Mouse (Mus musculus) urinary bladder, postnatal 36 days (tissue): ENCODE measurements around the gene Grin3b.

Experiments
- DNase-seq, 2 experiments: peaks; one replicate each; pipeline ENCODE4 v3.0.0; 2022; ENCODE audit warnings: low spot score in 2 of 2, mixed read lengths in 1 of 2

The Grin3b gene

DNA sequence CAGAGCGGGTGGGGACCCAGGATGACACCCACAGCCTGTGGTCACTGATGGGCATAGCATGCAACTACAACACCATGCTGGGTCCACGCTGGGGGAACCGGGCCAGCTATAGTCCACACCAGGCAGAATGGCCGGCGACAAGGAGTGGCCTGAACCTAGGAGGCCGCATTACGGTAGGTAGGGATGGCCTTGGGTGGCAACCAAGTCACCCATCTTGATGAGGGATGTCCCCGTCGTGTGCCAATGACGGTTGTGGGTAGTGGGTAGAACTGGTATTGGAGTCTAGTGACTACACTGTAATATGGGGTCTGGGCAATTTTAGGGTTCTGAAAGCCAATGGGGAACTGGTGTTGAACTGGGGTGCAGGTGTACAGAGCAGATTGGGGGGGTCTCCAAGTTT is 46.4 kb downstream of the Grin3b start:
- DNase-seq, result no peak

DNA sequence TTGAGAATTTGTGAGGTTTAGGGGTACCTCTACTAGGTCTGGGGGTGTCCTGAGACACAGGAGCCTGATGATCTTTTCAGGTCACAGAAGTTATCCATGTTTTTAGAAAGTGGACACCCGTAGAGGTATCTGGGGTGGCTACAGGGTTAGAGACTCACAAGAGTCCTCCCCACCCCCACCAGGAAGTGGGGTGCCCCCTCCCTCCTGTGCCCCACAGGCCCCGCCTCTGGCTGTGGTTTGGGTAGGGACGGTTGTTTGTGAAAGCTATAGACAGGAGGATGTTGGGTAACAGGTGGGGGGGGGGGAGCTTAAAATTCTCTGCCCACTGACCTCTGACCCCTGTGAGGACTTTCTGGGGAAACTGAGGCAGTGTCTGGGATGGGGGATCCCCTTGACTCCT is 46.8 kb downstream of the Grin3b start:
- no peak for DNase-seq

DNA sequence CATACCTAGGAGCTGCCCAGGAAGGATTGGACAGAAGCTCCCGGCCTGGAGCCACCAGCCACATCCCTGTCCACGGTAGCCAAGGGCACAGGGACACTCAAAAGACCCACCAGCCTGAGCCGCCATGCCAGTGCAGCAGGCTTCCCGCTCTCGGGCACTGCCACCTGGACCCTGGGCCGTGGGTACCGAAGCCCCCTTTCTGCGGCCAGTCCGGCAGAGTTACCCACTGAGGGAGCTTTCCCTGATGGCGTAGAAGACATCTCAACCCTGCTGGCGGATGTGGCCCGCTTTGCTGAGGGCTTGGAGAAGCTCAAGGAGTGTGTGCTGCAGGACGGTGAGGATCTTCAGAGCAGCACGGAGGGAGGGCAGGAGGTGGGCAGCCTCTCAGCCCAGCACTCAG is 47.3 kb downstream of the Grin3b start:
- no peak for DNase-seq

DNA sequence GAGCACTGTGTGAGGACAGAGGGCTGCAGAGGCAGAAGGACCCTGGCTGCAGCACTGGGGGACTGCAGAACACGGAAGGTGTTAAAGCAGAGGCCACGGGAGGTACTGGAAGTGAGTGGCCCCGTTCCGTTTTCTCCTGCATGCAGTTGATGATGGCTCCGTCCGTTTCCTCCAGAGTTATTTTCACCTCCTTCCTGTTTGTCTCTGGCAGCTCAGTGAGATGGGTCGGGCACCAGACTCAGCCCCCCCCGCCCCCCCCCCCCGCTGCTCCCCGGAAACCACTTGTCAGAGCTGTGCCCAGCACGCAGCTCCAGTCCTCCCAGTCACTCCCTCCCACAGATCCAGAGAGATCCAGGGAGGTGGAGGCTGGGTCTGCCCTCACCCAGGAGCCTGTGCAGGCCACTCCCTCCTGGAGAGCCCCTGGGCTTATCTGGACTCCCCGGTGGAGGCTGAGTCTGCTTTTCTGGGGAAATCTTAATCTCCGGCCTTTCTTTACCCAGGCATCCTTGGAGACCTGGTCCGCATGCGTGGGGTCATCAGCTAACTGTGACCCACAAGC is 48.3 kb downstream of the Grin3b start:
- peak in 1 of 2 experiments; percentile 48 for DNase-seq

DNA sequence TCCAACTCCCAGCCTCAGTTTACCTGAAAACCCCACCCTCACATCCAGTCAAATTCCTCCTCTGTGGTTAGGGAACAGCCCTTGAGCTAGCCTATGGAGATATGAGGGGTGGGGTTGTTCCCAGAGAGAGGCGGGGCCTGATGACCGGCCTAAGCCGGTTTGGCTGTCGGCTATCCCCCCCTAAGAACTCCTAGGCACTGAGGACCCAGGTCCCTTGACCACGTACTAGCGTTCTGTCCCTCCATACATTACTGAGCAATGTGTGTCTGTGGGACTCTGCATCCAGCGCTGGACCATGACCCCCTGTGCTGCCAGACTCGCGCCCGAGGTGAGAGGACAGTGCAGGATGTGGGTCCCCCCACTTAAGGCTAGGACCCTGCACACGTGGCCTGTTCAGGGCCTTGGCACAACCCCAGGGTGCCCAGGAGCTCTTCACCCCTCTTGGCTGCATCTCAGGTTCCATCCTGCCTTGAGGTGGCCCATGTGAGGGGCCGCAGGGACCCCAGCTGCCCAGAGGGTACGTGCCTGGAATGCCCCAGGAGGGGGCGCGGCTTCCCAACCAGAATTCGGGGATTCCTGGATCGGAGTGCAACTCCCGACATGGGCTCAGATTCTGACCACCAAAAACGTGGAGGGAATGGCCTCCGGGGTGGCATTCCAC is 49.1 kb downstream of the Grin3b start:
- no peak for DNase-seq

DNA sequence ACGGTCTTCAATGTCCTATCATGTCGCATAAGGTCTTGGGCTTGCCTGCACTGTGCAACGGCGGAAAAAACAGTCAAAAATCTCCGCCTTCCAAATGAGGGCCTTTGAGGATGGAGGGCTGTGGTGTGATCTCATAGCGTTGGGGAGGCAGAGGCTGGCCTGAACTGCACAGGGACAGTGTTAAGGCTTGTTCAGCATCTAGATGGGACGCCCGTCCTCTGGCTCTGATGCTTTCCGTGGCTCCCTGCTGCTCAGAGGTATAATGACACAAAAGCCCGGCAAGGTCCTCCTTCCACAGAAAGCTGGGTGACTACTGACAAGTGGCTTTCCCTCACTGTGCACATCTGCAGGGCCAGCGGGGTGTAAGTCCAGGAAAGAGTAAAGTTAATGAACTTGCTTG is 49.7 kb downstream of the Grin3b start:
- no peak for DNase-seq

DNA sequence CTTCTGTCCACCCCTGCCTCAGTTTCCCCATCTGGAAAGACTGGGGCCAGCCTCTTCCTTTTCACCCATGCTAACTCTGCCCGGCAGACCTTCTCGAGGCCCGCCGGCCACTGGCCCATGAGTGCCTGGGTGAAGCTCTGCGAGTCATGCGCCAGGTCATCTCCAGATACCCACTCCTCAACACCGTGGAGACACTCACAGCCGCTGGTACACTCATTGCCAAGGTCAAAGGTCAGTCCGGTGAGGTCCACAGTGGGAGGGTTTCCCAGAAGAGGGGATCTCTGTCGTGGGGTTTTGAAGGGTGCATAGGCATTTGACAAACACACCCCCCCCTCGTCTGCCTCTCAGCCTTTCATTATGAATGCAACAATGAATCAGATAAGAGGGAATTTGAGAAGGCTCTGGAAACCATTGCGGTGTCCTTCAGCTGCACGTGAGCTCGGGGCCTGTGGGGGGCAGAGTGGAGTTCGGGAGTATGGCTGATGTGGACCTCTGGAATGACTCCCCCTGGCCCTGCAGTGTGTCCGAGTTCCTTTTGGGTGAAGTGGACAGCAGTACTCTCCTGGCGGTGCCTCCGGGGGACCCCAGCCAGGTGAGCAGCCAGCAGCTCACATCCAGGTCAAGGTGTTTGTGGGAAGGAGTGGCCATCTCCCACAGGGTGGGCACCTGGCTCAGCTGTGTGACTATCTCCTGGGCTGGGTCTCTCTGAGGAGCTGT is 50.2 kb downstream of the Grin3b start:
- DNase-seq, result no peak

DNA sequence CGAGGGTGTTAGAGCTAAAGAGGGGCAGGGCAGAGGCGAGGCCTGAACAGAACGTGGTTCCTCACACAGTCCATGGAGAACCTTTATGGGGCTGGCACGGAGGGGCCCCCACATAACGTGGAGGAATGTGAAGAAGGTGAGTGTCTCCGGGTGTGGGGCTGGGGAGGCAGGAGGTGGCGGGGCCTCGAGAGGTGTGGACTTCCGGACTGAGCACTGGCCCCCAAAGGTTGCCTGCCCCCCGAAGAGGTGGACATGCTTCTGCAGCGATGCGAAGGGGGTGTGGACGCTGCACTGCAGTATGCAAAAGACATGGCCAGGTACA is 50.8 kb downstream of the Grin3b start:
- DNase-seq, result no peak

DNA sequence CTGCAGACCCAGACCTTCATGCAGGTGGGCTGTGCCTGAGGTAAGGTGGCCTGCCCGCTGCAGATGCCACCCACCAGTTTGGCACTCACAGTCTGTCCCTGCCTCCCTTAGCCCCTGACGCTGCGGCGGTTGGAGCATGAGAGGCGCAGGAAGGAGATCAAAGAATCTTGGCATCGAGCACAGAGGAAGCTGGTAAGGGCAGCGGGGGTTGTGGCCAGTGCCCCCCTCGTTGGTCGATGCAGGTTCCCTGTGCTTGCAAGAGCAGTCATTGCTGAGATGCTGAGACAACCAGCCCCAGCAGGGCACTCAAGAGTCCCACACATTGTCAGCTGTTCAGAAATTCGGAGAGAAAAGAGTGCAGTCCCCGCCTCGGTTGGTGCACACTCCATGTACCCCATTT is 51.6 kb downstream of the Grin3b start:
- DNase-seq, result no peak

DNA sequence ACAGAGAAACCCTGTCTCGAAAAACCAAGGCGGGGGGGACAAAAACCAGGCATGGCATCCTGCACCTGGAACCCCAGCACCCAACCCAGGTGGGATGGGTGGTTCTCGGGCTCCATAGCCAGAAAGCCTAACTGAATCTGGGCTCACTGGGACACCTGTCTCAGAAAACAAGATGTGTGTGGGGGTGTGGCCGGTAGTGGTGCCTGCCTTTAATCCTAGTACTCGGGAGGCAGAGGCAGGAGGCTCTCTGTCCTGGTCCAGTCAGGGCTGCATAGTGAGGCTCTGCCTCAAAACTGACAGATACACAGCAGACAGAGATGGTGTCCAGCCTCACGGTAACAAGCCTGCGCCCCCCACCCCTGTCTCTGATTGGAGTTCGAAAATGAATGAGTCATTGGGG is 52.3 kb downstream of the Grin3b start:
- no peak for DNase-seq

DNA sequence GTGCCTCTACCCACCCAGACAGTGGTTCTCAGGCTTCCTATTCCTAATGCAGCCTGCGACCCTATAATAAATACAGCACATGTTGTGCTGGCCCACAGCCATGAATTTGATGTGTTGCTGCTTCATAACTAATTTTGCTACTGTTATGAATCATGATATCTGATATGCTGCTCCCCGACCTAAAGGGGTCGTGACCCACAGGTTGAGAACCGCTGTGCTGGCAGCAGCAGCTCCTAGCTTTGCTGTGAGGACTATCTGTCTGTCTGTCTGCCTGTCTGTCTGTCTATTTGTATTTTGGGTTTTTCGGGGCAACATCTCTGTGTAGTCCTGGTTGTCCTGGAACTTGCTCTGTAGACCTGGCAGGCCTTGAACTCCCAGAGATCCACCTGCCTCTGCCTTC is 53.2 kb downstream of the Grin3b start:
- DNase-seq, result no peak

DNA sequence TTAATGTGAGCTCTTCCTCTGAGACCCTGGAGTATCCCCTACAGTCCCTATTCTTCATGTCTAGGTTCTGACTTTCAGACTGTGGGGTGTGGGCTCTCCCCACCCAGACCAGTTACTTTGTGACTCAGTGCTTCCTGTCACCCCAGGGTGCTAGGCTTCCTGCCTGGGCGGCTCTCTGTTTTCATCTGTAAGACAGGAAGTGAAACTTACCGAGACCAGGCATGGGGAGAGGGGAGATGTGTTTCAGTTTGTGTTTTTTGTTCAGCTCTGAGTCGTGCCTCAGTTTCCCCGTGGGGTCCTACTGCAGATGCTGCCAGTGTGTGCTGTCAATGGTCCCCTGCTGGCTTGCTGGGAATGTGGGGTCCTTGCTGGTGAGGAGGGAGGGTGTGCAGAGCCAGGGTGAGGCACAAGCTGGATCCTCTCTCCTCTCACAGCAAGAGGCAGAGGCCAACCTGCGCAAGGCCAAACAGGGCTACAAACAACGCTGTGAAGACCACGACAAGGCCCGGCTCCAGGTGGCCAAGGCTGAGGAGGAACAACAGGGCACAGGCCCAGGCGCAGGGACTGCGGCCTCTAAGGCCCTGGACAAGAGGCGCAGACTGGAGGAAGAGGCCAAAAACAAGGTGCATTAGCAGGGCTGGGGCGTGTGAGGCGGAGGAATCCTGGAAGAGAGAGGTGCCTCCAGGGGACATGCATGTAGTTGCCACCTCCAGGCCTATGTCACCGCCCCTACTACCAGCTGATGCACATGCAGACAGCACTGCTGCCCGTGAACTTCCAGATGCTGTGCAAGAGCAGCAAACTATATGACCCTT is 53.9 kb downstream of the Grin3b start:
- DNase-seq, result no peak

DNA sequence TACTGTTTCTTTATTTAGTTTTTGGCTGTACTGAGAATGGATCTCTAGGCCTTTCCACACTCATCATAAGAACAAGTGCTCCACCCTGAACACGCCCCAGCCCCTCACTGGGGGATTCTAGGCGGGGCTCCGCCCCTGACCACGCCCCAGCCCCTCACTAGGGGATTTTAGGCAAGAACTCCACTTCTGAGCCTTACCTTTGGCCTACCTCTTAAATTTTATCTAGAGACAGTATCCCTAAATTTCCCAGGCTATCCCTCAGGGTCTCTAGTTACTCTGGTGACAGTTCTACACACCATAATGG is 54.5 kb downstream of the Grin3b start:
- DNase-seq, result no peak

DNA sequence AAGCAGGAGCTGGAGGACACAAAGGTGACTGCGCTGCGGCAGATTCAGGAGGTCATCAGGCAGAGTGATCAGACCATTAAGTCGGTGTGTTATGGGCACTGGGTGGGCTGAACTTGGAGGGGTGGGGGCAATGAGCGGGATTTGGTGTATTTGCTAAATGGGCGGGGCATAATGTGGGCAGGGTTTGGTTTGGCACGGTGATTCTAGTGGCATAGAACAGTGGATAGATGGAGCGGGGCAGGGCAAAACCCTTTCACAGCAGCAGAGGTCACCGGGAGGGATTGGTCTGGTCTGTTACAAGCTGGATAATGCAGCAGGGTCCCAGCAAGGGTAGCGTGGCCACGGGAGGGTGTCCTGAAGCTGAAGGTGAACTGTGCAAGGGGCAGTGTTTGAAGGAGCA is 54.9 kb downstream of the Grin3b start:
- no peak for DNase-seq

DNA sequence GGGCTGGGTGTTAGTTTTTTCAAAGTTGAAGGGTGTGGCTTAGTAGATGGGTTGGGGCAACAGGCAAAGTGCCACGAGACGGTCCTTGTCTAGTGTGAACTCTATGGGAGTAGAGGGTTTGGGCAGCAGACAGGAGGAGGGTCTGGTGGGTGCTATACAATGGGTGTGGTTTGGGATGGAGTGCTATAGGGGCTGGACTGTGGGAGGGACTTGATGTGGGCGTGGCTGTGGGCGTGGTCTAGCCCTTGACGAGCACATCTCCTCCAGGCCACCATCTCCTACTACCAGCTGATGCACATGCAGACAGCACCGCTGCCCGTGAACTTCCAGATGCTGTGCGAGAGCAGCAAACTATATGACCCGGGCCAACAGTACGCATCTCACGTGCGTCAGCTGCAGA is 55.4 kb downstream of the Grin3b start:
- DNase-seq, result no peak
